Mouse (Mus musculus) lung, postnatal 0 days (tissue): Measurements from ENCODE around the gene Zfp644. TPM values are rescaled to one million over a fixed set of nuclear protein-coding genes. Genes with fewer than 3 reads are reported as not detected.

Source experiments
- ATAC-seq: fragments of 200-750 bp; cut with Nextera tagmentation; 2 replicates; pipeline ENCODE4 v1.8.0; 2017; ENCODE audit warnings: moderate library complexity
- DNase-seq: peaks from one replicate; pipeline ENCODE4 v3.0.0-alpha.2; 2016; ENCODE audit warnings: low spot score
- H3K27ac ChIP-seq: fragments of 300-500 bp; sonication (generic); 2 replicates; pipeline ENCODE4 v1.5.1; 2014; ENCODE audit warnings: antibody characterized with exemption, mild to moderate bottlenecking, low read length, mixed read lengths
- H3K27me3 ChIP-seq: fragments of 300-500 bp; sonication (generic); replicated peaks from 2 replicates; pipeline ENCODE4 v1.6.1; 2014; ENCODE audit warnings: low read length, mixed read lengths; ENCODE audit not compliant: insufficient read depth
- H3K36me3 ChIP-seq: fragments of 300-500 bp; sonication (generic); 2 replicates; pipeline ENCODE4 v1.6.1; 2014; ENCODE audit warnings: low read length, mixed read lengths; ENCODE audit not compliant: insufficient read depth
- H3K4me1 ChIP-seq: fragments of 300-500 bp; sonication (generic); 2 replicates; pipeline ENCODE4 v1.6.1; 2014; ENCODE audit warnings: antibody characterized with exemption, low read depth, low read length, mixed read lengths; ENCODE audit not compliant: insufficient read depth
- H3K4me2 ChIP-seq: fragments of 300-500 bp; sonication (generic); replicated peaks from 2 replicates; pipeline ENCODE4 v1.6.1; 2014; ENCODE audit warnings: low read depth, mild to moderate bottlenecking, low read length, moderate library complexity, mixed read lengths
- H3K4me3 ChIP-seq: fragments of 300-500 bp; sonication (generic); 2 replicates; pipeline ENCODE4 v1.5.1; 2014; ENCODE audit warnings: low read depth, low read length
- H3K9ac ChIP-seq: fragments of 300-500 bp; sonication (generic); replicated peaks from 2 replicates; pipeline ENCODE4 v1.6.1; 2014; ENCODE audit warnings: low read depth, mild to moderate bottlenecking
- H3K9me3 ChIP-seq: fragments of 300-500 bp; sonication (generic); 2 replicates; pipeline ENCODE4 v1.6.1; 2016; ENCODE audit warnings: low read length, mixed read lengths
- CTCF ChIP-seq: IDR thresholded peaks from 2 replicates; pipeline ENCODE4 v1.5.1; 2016; ENCODE audit warnings: antibody characterized with exemption, mild to moderate bottlenecking
- EP300 ChIP-seq: IDR thresholded peaks from 2 replicates; pipeline ENCODE4 v1.6.1; 2016; ENCODE audit warnings: antibody characterized with exemption, mild to moderate bottlenecking, control low read depth
- WGBS: fragments of 180-500 bp; shearing (Covaris S2); extraction: QIAGEN DNeasy Blood & Tissue Kit; methylation state at CpG from one replicate; pipeline ENCODE4 v1.1.7; 2014; 5-methylcytosine and 5-hydroxymethylcytosine counted together
- polyA plus RNA-seq: library from polyadenylated mRNA; unstranded; fragments of >200 nt; fragmentation: Nextera tagmentation; extraction: Ambion mirVana; gene quantifications from 2 replicates; pipeline ENCODE4 v1.2.1, GENCODE M21; 2015

Gene Zfp644
- polyA plus RNA-seq, 1 experiment from 2014 or later = 57.2 TPM

GRCm38 (mm10) chr5:106594388-106594787 is 102.7 kb downstream of the Zfp644 start:
- Histone ChIP-seq H3K4me1 (no peaks in the 10 kb centered on the region), H3K9ac (no peak overlapping the region), H3K27me3 (no peaks in the 10 kb centered on the region), H3K27ac (no peak overlapping the region), H3K4me2 (no peak overlapping the region), H3K4me3 (no peak overlapping the region), H3K9me3 (no peaks in the 10 kb centered on the region), H3K36me3 (no peaks in the 10 kb centered on the region)
- no peak for DNase-seq
- TF ChIP-seq EP300 (no peak), CTCF (no peak)
- ATAC-seq = no peak

- no peak for DNase-seq
- no peaks in the 10 kb centered on the region for H3K4me1 ChIP-seq
- no peaks in the 10 kb centered on the region for H3K36me3 ChIP-seq
- no peak overlapping the region for H3K9ac ChIP-seq
- no peak for TF ChIP-seq CTCF
- no peak for TF ChIP-seq EP300
- H3K27me3 ChIP-seq = no peaks in the 10 kb centered on the region
- no peak for ATAC-seq
- no peak overlapping the region for H3K27ac ChIP-seq
- H3K4me2 ChIP-seq = no peak overlapping the region
- H3K9me3 ChIP-seq = no peaks in the 10 kb centered on the region
- H3K4me3 ChIP-seq = no peak overlapping the region
- 88% methylated on average over 5 of the region's 5 CpGs for WGBS
Measured at GRCm38 (mm10) chr5:106590686-106591085, 106.4 kb downstream of the Zfp644 start.

GRCm38 (mm10) chr5:106589670-106590069 is 107.4 kb downstream of the Zfp644 start:
- Histone ChIP-seq H3K4me3 (no peak overlapping the region), H3K4me2 (no peak overlapping the region), H3K9ac (no peak overlapping the region), H3K4me1 (no peaks in the 10 kb centered on the region), H3K9me3 (no peaks in the 10 kb centered on the region), H3K36me3 (no peaks in the 10 kb centered on the region), H3K27me3 (no peaks in the 10 kb centered on the region), H3K27ac (no peak overlapping the region)
- DNase-seq (no peak), ATAC-seq (no peak)
- TF ChIP-seq EP300 (no peak), CTCF (no peak)
- WGBS = 80% methylated on average over 11 of the region's 11 CpGs

GRCm38 (mm10) chr5:106589006-106589405 is 108.1 kb downstream of the Zfp644 start:
- TF ChIP-seq EP300 = no peak
- TF ChIP-seq CTCF = no peak
- WGBS = 84% methylated on average over 9 of the region's 9 CpGs

GRCm38 (mm10) chr5:106580943-106581342 is 116.1 kb downstream of the Zfp644 start:
- no peak overlapping the region for H3K9ac ChIP-seq
- H3K36me3 ChIP-seq = no peaks in the 10 kb centered on the region
- 79% methylated on average over 7 of the region's 7 CpGs for WGBS
- H3K4me2 ChIP-seq = no peak overlapping the region
- TF ChIP-seq CTCF = no peak
- TF ChIP-seq EP300 = no peak
- H3K9me3 ChIP-seq = no peaks in the 10 kb centered on the region
- no peak overlapping the region for H3K4me3 ChIP-seq
- H3K4me1 ChIP-seq = no peaks in the 10 kb centered on the region
- no peak overlapping the region for H3K27ac ChIP-seq
- ATAC-seq (no peak), DNase-seq (no peak)
- no peaks in the 10 kb centered on the region for H3K27me3 ChIP-seq

More at GRCm38 (mm10) chr5:106589006-106589405, 108.1 kb downstream of the Zfp644 start:
- Histone ChIP-seq H3K27ac (no peak overlapping the region), H3K4me3 (no peak overlapping the region), H3K9ac (no peak overlapping the region), H3K36me3 (no peaks in the 10 kb centered on the region), H3K4me2 (no peak overlapping the region), H3K27me3 (no peaks in the 10 kb centered on the region), H3K4me1 (no peaks in the 10 kb centered on the region), H3K9me3 (no peaks in the 10 kb centered on the region)
- ATAC-seq (no peak), DNase-seq (no peak)

GRCm38 (mm10) chr5:106577237-106577888 is 119.7 kb downstream of the Zfp644 start:
- no peak overlapping the region for H3K4me3 ChIP-seq
- no peaks in the 10 kb centered on the region for H3K36me3 ChIP-seq
- H3K4me1 ChIP-seq = 0 out of 2 replicates have a peak, but pooled peaks cover 3% of the 10 kb centered on the region
- H3K9me3 ChIP-seq = no peaks in the 10 kb centered on the region
- TF ChIP-seq CTCF (no peak), EP300 (no peak)
- 81% methylated on average over 9 of the region's 9 CpGs for WGBS
- H3K27me3 ChIP-seq = no peaks in the 10 kb centered on the region; the same call in 1 of the 2 replicates
- no peak overlapping the region for H3K9ac ChIP-seq
- ATAC-seq (no peak), DNase-seq (no peak)
- H3K4me2 ChIP-seq = no peak overlapping the region
- no peak overlapping the region for H3K27ac ChIP-seq
